Mouse (Mus musculus) CD4-positive naive resting alpha-beta T cell, adult 57 days (primary cell): ENCODE measurements around the gene Otop3. TPM values are rescaled to one million over a fixed set of nuclear protein-coding genes. Genes with fewer than 3 reads are reported as not detected.

Experiments used
- total RNA-seq: library from RNA; stranded (reverse); gene quantifications from one replicate; pipeline ENCODE4 v1.2.4, GENCODE M21; 2023

Otop3 gene
- total RNA-seq: not detected

GRCm38 (mm10) chr11:115334531-115334930 lies at the start of gene Otop3:
Gene Otop3, plus strand, starts transcription at chr11:115334731.

GRCm38 (mm10) chr11:115297214-115297826 lies 37.2 kb upstream of the Otop3 start, which contains the start of gene Fads6:
Gene Fads6, minus strand, starts transcription at chr11:115297663.

GRCm38 (mm10) chr11:115306863-115307262 lies 27.7 kb upstream of the Otop3 start, which contains the start of gene Otop2:
Gene Otop2, plus strand, starts transcription at chr11:115307163.

GRCm38 (mm10) chr11:115321906-115322693 lies 12.4 kb upstream of the Otop3 start, which contains the start of gene Ush1g:
Gene Ush1g, minus strand, starts transcription at chr11:115322041.

GRCm38 (mm10) chr11:115367395-115367944 lies 32.9 kb downstream of the Otop3 start, which contains the start of gene Hid1:
Gene Hid1, minus strand, starts transcription at chr11:115367756.

GRCm38 (mm10) chr11:115381743-115382539 lies 47.4 kb downstream of the Otop3 start, which contains the start of gene Cdr2l:
Gene Cdr2l, plus strand, starts transcription at chr11:115381916.

Other genes starting within 250 kb of the Otop3 start
- gene Rab37, start 243.3 kb upstream of the Otop3 start, total RNA-seq: 37.7 TPM
- gene Cd300lf, start 200.7 kb upstream of the Otop3 start, total RNA-seq: 0.65 TPM
- 202 TPM for gene Slc9a3r1, start 171.4 kb upstream of the Otop3 start, total RNA-seq
- gene Tmem104, start 147.2 kb upstream of the Otop3 start, total RNA-seq: 11.1 TPM
- gene Nat9, start 146.9 kb upstream of the Otop3 start, total RNA-seq: 7.2 TPM
- gene Grin2c, start 67.5 kb upstream of the Otop3 start, total RNA-seq: 0.21 TPM
- gene Fdxr, start 57.7 kb upstream of the Otop3 start, total RNA-seq: 22.9 TPM
- 2.3 TPM for gene Fads6, start 37.1 kb upstream of the Otop3 start, total RNA-seq
- not detected for gene Otop2, start 27.6 kb upstream of the Otop3 start, total RNA-seq
- not detected for gene Ush1g, start 12.7 kb upstream of the Otop3 start, total RNA-seq
- gene Hid1, start 33.0 kb downstream of the Otop3 start, total RNA-seq: 33.8 TPM
- 1.2 TPM for gene Cdr2l, start 47.2 kb downstream of the Otop3 start, total RNA-seq
- 120 TPM for gene Mrpl58, start 69.0 kb downstream of the Otop3 start, total RNA-seq
- 235 TPM for gene Atp5h, start 85.2 kb downstream of the Otop3 start, total RNA-seq
- gene Kctd2, start 85.4 kb downstream of the Otop3 start, total RNA-seq: 51.3 TPM
- 0.30 TPM for gene Trim80, start 105.8 kb downstream of the Otop3 start, total RNA-seq
- 20.0 TPM for gene Slc16a5, start 127.7 kb downstream of the Otop3 start, total RNA-seq
- 29.3 TPM for gene Armc7, start 140.9 kb downstream of the Otop3 start, total RNA-seq
- 114 TPM for gene Nt5c, start 157.1 kb downstream of the Otop3 start, total RNA-seq
- 166 TPM for gene Jpt1, start 179.7 kb downstream of the Otop3 start, total RNA-seq
- 212 TPM for gene Sumo2, start 201.5 kb downstream of the Otop3 start, total RNA-seq
- gene Nup85, start 229.7 kb downstream of the Otop3 start, total RNA-seq: 61.5 TPM